Mouse (Mus musculus): ENCODE measurements around the gene Tmx1.

Gene Tmx1

GRCm38 (mm10) chr12:70486716-70487480 lies 34.0 kb downstream of the Tmx1 start:
- no peak for DNase-seq (ENCODE audit: low spot score in 2 of 2)

DNA sequence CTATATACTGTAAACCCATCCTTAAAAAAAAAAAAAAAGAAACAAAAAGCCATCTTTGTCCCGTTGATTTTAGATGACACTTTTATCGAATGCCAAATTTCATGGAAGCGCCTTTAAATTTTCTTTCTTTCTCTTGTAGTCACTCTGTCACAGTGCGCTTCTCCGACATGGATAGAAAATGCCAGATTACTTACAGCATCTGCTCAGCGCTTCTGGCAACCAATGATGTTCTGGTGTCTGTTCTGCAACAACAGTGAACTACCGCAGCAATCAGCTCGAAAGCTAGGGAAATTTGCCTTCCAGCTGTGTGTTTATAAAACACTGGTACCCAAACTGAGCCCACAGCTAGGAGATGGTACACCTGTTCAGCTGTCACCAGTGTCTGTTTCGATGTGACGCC lies 39.5 kb downstream of the Tmx1 start:
- DNase-seq (ENCODE audit: low spot score in 2 of 2) = no peak

DNA sequence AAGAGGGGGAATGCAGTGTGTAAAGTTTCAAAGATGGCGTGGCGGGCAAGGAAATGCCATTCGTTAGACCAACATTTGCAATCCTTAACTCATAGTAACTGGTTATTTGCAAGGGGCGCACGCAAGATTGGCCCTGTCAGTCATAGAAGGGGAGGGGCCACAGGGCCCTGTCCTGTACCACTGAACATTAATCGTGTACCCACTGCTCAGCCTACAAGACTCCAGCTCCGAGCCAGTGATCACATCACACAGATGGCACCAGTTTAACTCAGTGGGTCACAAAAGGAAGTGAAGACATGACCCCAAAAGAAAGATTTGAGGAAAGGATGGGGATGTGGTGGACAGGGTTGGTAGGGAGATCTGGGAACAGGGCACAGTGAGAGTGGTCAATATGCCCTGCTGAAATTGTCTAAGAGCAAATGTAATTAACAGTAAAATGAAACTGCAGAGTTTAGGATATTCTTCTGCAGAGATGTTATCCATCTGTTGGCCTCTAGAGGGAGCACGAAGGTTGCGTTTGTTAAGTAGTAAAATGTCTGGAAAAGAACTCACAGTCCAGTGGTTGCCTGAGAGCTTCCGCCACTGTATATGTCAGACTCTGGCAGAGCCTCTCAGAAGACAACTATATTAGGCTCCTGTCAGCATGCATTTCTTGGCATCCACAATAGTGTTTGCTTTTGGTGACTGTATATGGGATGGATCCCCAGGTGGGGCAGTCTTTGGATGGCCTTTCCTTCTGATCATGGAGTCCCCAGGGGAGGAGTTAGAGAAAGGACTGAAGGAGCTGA lies 41.8 kb downstream of the Tmx1 start:
- DNase-seq (ENCODE audit: low spot score in 2 of 2) = peak in 1 of 2 experiments; percentile 35

GRCm38 (mm10) chr12:70495282-70495922 lies 42.5 kb downstream of the Tmx1 start:
- DNase-seq (ENCODE audit: low spot score in 2 of 2) = peak in 1 of 2 experiments; percentile 18

DNA sequence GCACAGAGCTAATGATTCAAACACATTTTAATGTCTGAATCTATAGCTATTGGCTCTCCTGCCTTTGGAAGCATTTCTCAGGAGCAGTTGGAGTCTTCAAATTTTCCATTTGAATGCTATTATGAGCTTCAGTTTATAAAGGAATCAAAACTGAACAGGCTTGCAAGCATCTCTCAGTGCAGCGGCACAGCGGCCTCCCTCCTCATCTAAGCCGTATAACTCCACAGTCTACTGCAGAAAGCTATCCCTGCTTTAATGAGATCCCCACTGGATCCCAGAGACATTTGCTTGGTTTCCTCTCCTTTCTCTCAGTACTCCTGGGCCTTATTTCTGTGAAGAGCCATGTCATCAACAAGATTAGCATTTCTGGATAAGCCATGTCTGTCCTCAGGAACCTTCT lies 45.2 kb downstream of the Tmx1 start:
- DNase-seq (ENCODE audit: low spot score in 2 of 2) = no peak

DNA sequence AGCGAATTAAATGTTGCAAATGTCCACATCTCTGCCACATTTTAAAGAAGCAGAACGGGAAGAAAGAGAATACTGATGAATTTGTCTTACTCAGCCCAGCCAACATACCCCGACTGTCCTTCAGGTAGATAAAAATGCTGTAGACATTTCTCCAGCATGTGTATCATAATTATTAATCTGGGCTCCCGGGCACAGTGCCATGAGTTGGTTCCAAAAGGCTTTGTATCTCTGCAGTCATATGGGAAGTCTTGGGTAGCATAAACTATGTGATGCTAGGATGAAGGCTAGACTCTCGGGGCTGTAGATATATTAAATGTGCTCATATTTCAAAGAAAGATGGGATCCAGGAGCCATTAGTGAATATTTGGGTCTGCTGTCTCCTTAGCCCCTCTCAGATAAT lies 53.1 kb downstream of the Tmx1 start:
- no peak for DNase-seq (ENCODE audit: low spot score in 2 of 2)

- DNase-seq (ENCODE audit: low spot score in 2 of 2) = no peak
Observed at GRCm38 (mm10) chr12:70512023-70512422, 59.1 kb downstream of the Tmx1 start.

- DNase-seq (ENCODE audit: low spot score in 2 of 2) = no peak
Observed at GRCm38 (mm10) chr12:70512431-70512830, 59.5 kb downstream of the Tmx1 start.
